Mouse (Mus musculus) kidney, postnatal 0 days (tissue): ENCODE results near the gene Desi1. TPM values are rescaled to one million over a fixed set of nuclear protein-coding genes. Genes with fewer than 3 reads are reported as not detected.

ENCODE experiments used
- ATAC-seq: fragments of 200-750 bp; cut with Nextera tagmentation; replicated peaks from 2 replicates; pipeline ENCODE4 v1.8.0; 2017; ENCODE audit warnings: low read depth, moderate number of reproducible peaks, moderate TSS enrichment, moderate library complexity; ENCODE audit not compliant: low FRiP score
- DNase-seq: peaks from one replicate; pipeline ENCODE4 v3.0.0-alpha.2; 2016; ENCODE audit warnings: low spot score
- H3K27ac ChIP-seq: fragments of 300-500 bp; sonication (generic); 2 replicates; pipeline ENCODE4 v1.5.1; 2014; ENCODE audit warnings: mild to moderate bottlenecking
- H3K27me3 ChIP-seq: fragments of 300-500 bp; sonication (generic); 2 replicates; pipeline ENCODE4 v1.6.1; 2014; ENCODE audit warnings: low read length, mixed read lengths; ENCODE audit not compliant: insufficient read depth
- H3K36me3 ChIP-seq: fragments of 300-500 bp; sonication (generic); 2 replicates; pipeline ENCODE4 v1.6.1; 2014; ENCODE audit warnings: low read length, mixed read lengths; ENCODE audit not compliant: insufficient read depth
- H3K4me1 ChIP-seq: fragments of 300-500 bp; sonication (generic); replicated peaks from 2 replicates; pipeline ENCODE4 v1.6.1; 2014; ENCODE audit warnings: antibody characterized with exemption, low read length, mixed read lengths; ENCODE audit not compliant: insufficient read depth
- H3K4me2 ChIP-seq: fragments of 300-500 bp; sonication (generic); 2 replicates; pipeline ENCODE4 v1.6.1; 2014; ENCODE audit warnings: mild to moderate bottlenecking, low read length, moderate library complexity, mixed read lengths
- H3K4me3 ChIP-seq: fragments of 300-500 bp; sonication (generic); replicated peaks from 2 replicates; pipeline ENCODE4 v1.5.1; 2014; ENCODE audit warnings: low read depth, low read length
- H3K9ac ChIP-seq: fragments of 300-500 bp; sonication (generic); 2 replicates; pipeline ENCODE4 v1.6.1; 2014; ENCODE audit warnings: low read depth, low read length
- H3K9me3 ChIP-seq: fragments of 300-500 bp; sonication (generic); replicated peaks from 2 replicates; pipeline ENCODE4 v1.6.1; 2016; ENCODE audit warnings: low read length, inconsistent platforms, mixed read lengths
- CTCF ChIP-seq: IDR thresholded peaks from 2 replicates; pipeline ENCODE4 v1.5.1; 2016; ENCODE audit warnings: antibody characterized with exemption, low read depth, mild to moderate bottlenecking, moderate library complexity
- WGBS: fragments of 180-500 bp; shearing (Covaris S2); extraction: QIAGEN DNeasy Blood & Tissue Kit; methylation state at CpG from one replicate; pipeline ENCODE4 v1.1.7; 2014; 5-methylcytosine and 5-hydroxymethylcytosine counted together
- polyA plus RNA-seq: library from polyadenylated mRNA; unstranded; fragments of >200 nt; fragmentation: Nextera tagmentation; extraction: Ambion mirVana; gene quantifications from 2 replicates; pipeline ENCODE4 v1.2.1, GENCODE M21; 2015

The Desi1 gene
- polyA plus RNA-seq = 21.1 and 23.3 TPM in 2 replicates

- Histone ChIP-seq H3K27me3 (no peaks in the 10 kb centered on the region), H3K27ac (no peak within 1 kb of the TSS), H3K4me1 (no peaks in the 10 kb centered on the region), H3K36me3 (peaks cover 7% of the 10 kb centered on the region; the same call in 1 of the 2 replicates), H3K4me3 (no peak within 1 kb of the TSS), H3K9me3 (no peaks in the 10 kb centered on the region), H3K4me2 (no peak within 1 kb of the TSS), H3K9ac (no peak within 1 kb of the TSS)
- WGBS = 79% methylated on average over 4 of the region's 4 CpGs
- TF ChIP-seq CTCF = no peak
- DNase-seq (no peak), ATAC-seq (no peak)
Measured at GRCm38 (mm10) chr15:82033762-82034161, at the start of gene Desi1. Gene Desi1, minus strand, starts transcription at chr15:82033862.

- no peak overlapping the region for H3K9ac ChIP-seq
- H3K9me3 ChIP-seq = no peaks in the 10 kb centered on the region
- no peak overlapping the region for H3K4me3 ChIP-seq
- 0 out of 2 replicates have a peak, but pooled peaks have one; percentile 21 for ATAC-seq
- 38% methylated on average over 7 of the region's 7 CpGs for WGBS
- DNase-seq = peak; percentile 40
- peak; percentile 66 for TF ChIP-seq CTCF
- H3K27ac ChIP-seq = no peak overlapping the region
- H3K4me2 ChIP-seq = no peak overlapping the region
- no peaks in the 10 kb centered on the region for H3K27me3 ChIP-seq
- no peaks in the 10 kb centered on the region for H3K4me1 ChIP-seq
- no peaks in the 10 kb centered on the region for H3K36me3 ChIP-seq
Measured at GRCm38 (mm10) chr15:82081161-82081560, 47.5 kb upstream of the Desi1 start.

- Histone ChIP-seq H3K27ac (no peak overlapping the region), H3K4me1 (no peaks in the 10 kb centered on the region), H3K36me3 (no peaks in the 10 kb centered on the region), H3K27me3 (no peaks in the 10 kb centered on the region), H3K4me3 (no peak overlapping the region), H3K9me3 (no peaks in the 10 kb centered on the region), H3K9ac (no peak overlapping the region), H3K4me2 (no peak overlapping the region)
- TF ChIP-seq CTCF = no peak
- ATAC-seq (no peak), DNase-seq (peak; percentile 18)
- 52% methylated on average over 10 of the region's 10 CpGs for WGBS
Measured at GRCm38 (mm10) chr15:82079883-82080282, 46.2 kb upstream of the Desi1 start.

- no peaks in the 10 kb centered on the region for H3K4me1 ChIP-seq
- H3K27me3 ChIP-seq = peaks cover 16% of the 10 kb centered on the region; the same call in 1 of the 2 replicates
- H3K4me3 ChIP-seq = no peak overlapping the region
- no peak overlapping the region for H3K9ac ChIP-seq
- 80% methylated on average over 7 of the region's 7 CpGs for WGBS
- H3K9me3 ChIP-seq = no peaks in the 10 kb centered on the region
- DNase-seq (no peak), ATAC-seq (no peak)
- no peak overlapping the region for H3K27ac ChIP-seq
- no peak overlapping the region for H3K4me2 ChIP-seq
- H3K36me3 ChIP-seq = no peaks in the 10 kb centered on the region
- TF ChIP-seq CTCF = no peak
Measured at GRCm38 (mm10) chr15:82073490-82073889, 39.8 kb upstream of the Desi1 start.

- Histone ChIP-seq H3K27me3 (peaks cover 16% of the 10 kb centered on the region; the same call in 1 of the 2 replicates), H3K9ac (no peak overlapping the region), H3K36me3 (no peaks in the 10 kb centered on the region), H3K27ac (no peak overlapping the region), H3K4me2 (no peak overlapping the region), H3K4me3 (no peak overlapping the region), H3K4me1 (no peaks in the 10 kb centered on the region), H3K9me3 (no peaks in the 10 kb centered on the region)
- 89% methylated on average over 26 of the region's 26 CpGs for WGBS
- no peak for DNase-seq
- TF ChIP-seq CTCF = no peak
- ATAC-seq = no peak
Measured at GRCm38 (mm10) chr15:82071816-82072469, 38.3 kb upstream of the Desi1 start.

GRCm38 (mm10) chr15:82069898-82070297 is 36.2 kb upstream of the Desi1 start, which contains the start of gene Mei1:
Gene Mei1, plus strand, starts transcription at chr15:82069996.
- Histone ChIP-seq H3K4me1 (no peaks in the 10 kb centered on the region), H3K27ac (no peak within 1 kb of the TSS), H3K36me3 (no peaks in the 10 kb centered on the region), H3K4me3 (no peak within 1 kb of the TSS), H3K9me3 (no peaks in the 10 kb centered on the region), H3K9ac (no peak within 1 kb of the TSS), H3K27me3 (peaks cover 16% of the 10 kb centered on the region; the same call in 1 of the 2 replicates), H3K4me2 (no peak within 1 kb of the TSS)
- no peak for TF ChIP-seq CTCF
- ATAC-seq (no peak), DNase-seq (no peak)
- WGBS = 23% methylated on average over 40 of the region's 40 CpGs
